Mouse (Mus musculus): ENCODE results near the gene Gcnt1. TPM values are rescaled to one million over a fixed set of nuclear protein-coding genes. Genes with fewer than 3 reads are reported as not detected.

Gene Gcnt1
- polyA plus RNA-seq (2012; fragmentation: generic; extraction: Trizol), result 0.12 TPM

GRCm38 (mm10) chr19:17372701-17373100 is at the start of gene Gcnt1:
Gene Gcnt1 (minus strand): TSS chr19:17372844.
- no peak within 1 kb of the TSS for H3K4me2 ChIP-seq (ENCODE audit: low read depth)
- no peak within 1 kb of the TSS for H3K4me3 ChIP-seq
- H3K36me3 ChIP-seq (ENCODE audit: control insufficient read depth, insufficient read depth), result no peaks in the 10 kb centered on the region
- H3K27me3 ChIP-seq (ENCODE audit: control insufficient read depth, insufficient read depth, insufficient read length), result peaks cover 4% of the 10 kb centered on the region
- H3ac ChIP-seq (ENCODE audit: control insufficient read depth, insufficient read length), result no peak within 1 kb of the TSS
- TF ChIP-seq REST (IDR thresholded peaks at IDR 0.05; ENCODE audit: insufficient read depth, insufficient read length) (no peak), TCF3 (IDR thresholded peaks at IDR 0.05; ENCODE audit: insufficient read length, low read depth) (no peak), POLR2AphosphoS2 (IDR thresholded peaks at IDR 0.05; ENCODE audit: insufficient read length, low read depth) (no peak)
- H3K79me2 ChIP-seq (ENCODE audit: control insufficient read depth, insufficient read depth), result no peaks in the 10 kb centered on the region

- no peaks in the 10 kb centered on the region for H3K36me3 ChIP-seq (ENCODE audit: control insufficient read depth, insufficient read depth)
- H3ac ChIP-seq (ENCODE audit: control insufficient read depth, insufficient read length), result no peak overlapping the region
These were observed 45.2 kb upstream of the Gcnt1 start for GRCm38 (mm10) chr19:17417855-17418254.

GRCm38 (mm10) chr19:17412915-17413459 is 40.3 kb upstream of the Gcnt1 start:
- TF ChIP-seq USF1 (IDR thresholded peaks at IDR 0.05; ENCODE audit: low read depth), result no peak
- no peak for TF ChIP-seq MYOG (IDR thresholded peaks at IDR 0.05; ENCODE audit: control insufficient read depth in 1 of 3, insufficient read depth in 1 of 3, insufficient read length in 2 of 3, low read depth in 2 of 3)
- TF ChIP-seq CEBPB (IDR thresholded peaks at IDR 0.05; ENCODE audit: insufficient read depth, poor library complexity, severe bottlenecking), result no peak
- TF ChIP-seq MAX (IDR thresholded peaks at IDR 0.05; ENCODE audit: low read depth), result no peak
- TF ChIP-seq TCF3 (IDR thresholded peaks at IDR 0.05; ENCODE audit: insufficient read length, low read depth), result no peak
- TF ChIP-seq POLR2AphosphoS2 (IDR thresholded peaks at IDR 0.05; ENCODE audit: insufficient read length, low read depth), result no peak
- no peak for TF ChIP-seq SRF (IDR thresholded peaks at IDR 0.05; ENCODE audit: control insufficient read depth, insufficient read length, low read depth)
- TF ChIP-seq E2F4 (IDR thresholded peaks at IDR 0.05; ENCODE audit: insufficient read depth), result no peak
- no peak for TF ChIP-seq TCF12 (IDR thresholded peaks at IDR 0.05; ENCODE audit: insufficient read depth, poor library complexity, severe bottlenecking)
- TF ChIP-seq POLR2A (IDR thresholded peaks at IDR 0.05; ENCODE audit: insufficient read length, low read depth), result no peak
- Histone ChIP-seq H3K36me3 (ENCODE audit: control insufficient read depth, insufficient read depth) (no peaks in the 10 kb centered on the region), H3ac (ENCODE audit: control insufficient read depth, insufficient read length) (no peak overlapping the region), H3K27me3 (ENCODE audit: control insufficient read depth, insufficient read depth, insufficient read length) (no peaks in the 10 kb centered on the region), H3K79me2 (ENCODE audit: control insufficient read depth, insufficient read depth) (no peaks in the 10 kb centered on the region), H3K4me2 (ENCODE audit: low read depth) (no peak overlapping the region), H3K4me3 (no peak overlapping the region)

More at GRCm38 (mm10) chr19:17417855-17418254, 45.2 kb upstream of the Gcnt1 start:
- Histone ChIP-seq H3K79me2 (ENCODE audit: control insufficient read depth, insufficient read depth) (no peaks in the 10 kb centered on the region), H3K4me2 (ENCODE audit: low read depth) (no peak overlapping the region), H3K27me3 (ENCODE audit: control insufficient read depth, insufficient read depth, insufficient read length) (no peaks in the 10 kb centered on the region), H3K4me3 (no peak overlapping the region)
- no peak for TF ChIP-seq POLR2AphosphoS2 (IDR thresholded peaks at IDR 0.05; ENCODE audit: insufficient read length, low read depth)
- TF ChIP-seq SRF (IDR thresholded peaks at IDR 0.05; ENCODE audit: control insufficient read depth, insufficient read length, low read depth), result no peak
- TF ChIP-seq TCF12 (IDR thresholded peaks at IDR 0.05; ENCODE audit: insufficient read depth, poor library complexity, severe bottlenecking), result no peak
- TF ChIP-seq USF1 (IDR thresholded peaks at IDR 0.05; ENCODE audit: low read depth), result no peak
- no peak for TF ChIP-seq REST (IDR thresholded peaks at IDR 0.05; ENCODE audit: insufficient read depth, insufficient read length)
- no peak for TF ChIP-seq MYOG (IDR thresholded peaks at IDR 0.05; ENCODE audit: control insufficient read depth in 1 of 3, insufficient read depth in 1 of 3, insufficient read length in 2 of 3, low read depth in 2 of 3)
- no peak for TF ChIP-seq MYOD1 (IDR thresholded peaks at IDR 0.05; ENCODE audit: control insufficient read depth in 1 of 3, insufficient read length in 2 of 3, low read depth in 2 of 3)
- TF ChIP-seq MAX (IDR thresholded peaks at IDR 0.05; ENCODE audit: low read depth), result no peak
- no peak for TF ChIP-seq CEBPB (IDR thresholded peaks at IDR 0.05; ENCODE audit: insufficient read depth, poor library complexity, severe bottlenecking)
- TF ChIP-seq E2F4 (IDR thresholded peaks at IDR 0.05; ENCODE audit: insufficient read depth), result no peak
- no peak for TF ChIP-seq POLR2A (IDR thresholded peaks at IDR 0.05; ENCODE audit: insufficient read length, low read depth)

- TF ChIP-seq REST (IDR thresholded peaks at IDR 0.05; ENCODE audit: insufficient read depth, insufficient read length) (no peak), TCF12 (IDR thresholded peaks at IDR 0.05; ENCODE audit: insufficient read depth, poor library complexity, severe bottlenecking) (no peak), MAX (IDR thresholded peaks at IDR 0.05; ENCODE audit: low read depth) (no peak), TCF3 (IDR thresholded peaks at IDR 0.05; ENCODE audit: insufficient read length, low read depth) (no peak), E2F4 (IDR thresholded peaks at IDR 0.05; ENCODE audit: insufficient read depth) (no peak), MYOG (IDR thresholded peaks at IDR 0.05; ENCODE audit: control insufficient read depth in 1 of 3, insufficient read depth in 1 of 3, insufficient read length in 2 of 3, low read depth in 2 of 3) (no peak), POLR2A (IDR thresholded peaks at IDR 0.05; ENCODE audit: insufficient read length, low read depth) (no peak), POLR2AphosphoS2 (IDR thresholded peaks at IDR 0.05; ENCODE audit: insufficient read length, low read depth) (no peak), USF1 (IDR thresholded peaks at IDR 0.05; ENCODE audit: low read depth) (no peak), SRF (IDR thresholded peaks at IDR 0.05; ENCODE audit: control insufficient read depth, insufficient read length, low read depth) (no peak), MYOD1 (IDR thresholded peaks at IDR 0.05; ENCODE audit: control insufficient read depth in 1 of 3, insufficient read length in 2 of 3, low read depth in 2 of 3) (no peak), CEBPB (IDR thresholded peaks at IDR 0.05; ENCODE audit: insufficient read depth, poor library complexity, severe bottlenecking) (no peak)
- Histone ChIP-seq H3K79me2 (ENCODE audit: control insufficient read depth, insufficient read depth) (no peaks in the 10 kb centered on the region), H3K4me2 (ENCODE audit: low read depth) (no peak overlapping the region)
These were observed 37.9 kb upstream of the Gcnt1 start for GRCm38 (mm10) chr19:17410465-17411065.

GRCm38 (mm10) chr19:17409351-17409750 is 36.7 kb upstream of the Gcnt1 start:
- Histone ChIP-seq H3ac (ENCODE audit: control insufficient read depth, insufficient read length) (no peak overlapping the region), H3K36me3 (ENCODE audit: control insufficient read depth, insufficient read depth) (no peaks in the 10 kb centered on the region), H3K79me2 (ENCODE audit: control insufficient read depth, insufficient read depth) (no peaks in the 10 kb centered on the region)

More at GRCm38 (mm10) chr19:17410465-17411065, 37.9 kb upstream of the Gcnt1 start:
- H3ac ChIP-seq (ENCODE audit: control insufficient read depth, insufficient read length), result no peak overlapping the region
- H3K4me3 ChIP-seq, result no peak overlapping the region
- no peaks in the 10 kb centered on the region for H3K36me3 ChIP-seq (ENCODE audit: control insufficient read depth, insufficient read depth)
- H3K27me3 ChIP-seq (ENCODE audit: control insufficient read depth, insufficient read depth, insufficient read length), result no peaks in the 10 kb centered on the region

More at GRCm38 (mm10) chr19:17409351-17409750, 36.7 kb upstream of the Gcnt1 start:
- TF ChIP-seq USF1 (IDR thresholded peaks at IDR 0.05; ENCODE audit: low read depth) (no peak), TCF3 (IDR thresholded peaks at IDR 0.05; ENCODE audit: insufficient read length, low read depth) (no peak), MYOG (IDR thresholded peaks at IDR 0.05; ENCODE audit: control insufficient read depth in 1 of 3, insufficient read depth in 1 of 3, insufficient read length in 2 of 3, low read depth in 2 of 3) (no peak), MYOD1 (IDR thresholded peaks at IDR 0.05; ENCODE audit: control insufficient read depth in 1 of 3, insufficient read length in 2 of 3, low read depth in 2 of 3) (no peak), SRF (IDR thresholded peaks at IDR 0.05; ENCODE audit: control insufficient read depth, insufficient read length, low read depth) (no peak), TCF12 (IDR thresholded peaks at IDR 0.05; ENCODE audit: insufficient read depth, poor library complexity, severe bottlenecking) (no peak)
- Histone ChIP-seq H3K4me2 (ENCODE audit: low read depth) (no peak overlapping the region), H3K27me3 (ENCODE audit: control insufficient read depth, insufficient read depth, insufficient read length) (no peaks in the 10 kb centered on the region), H3K4me3 (no peak overlapping the region)
